Mouse (Mus musculus) CH12.LX (cell line): Measurements from ENCODE around the gene Acadvl.

ENCODE experiments used
- CHD2 ChIP-seq: IDR thresholded peaks from 2 replicates; pipeline ENCODE4 v1.6.1; 2011; ENCODE audit warnings: low read length, improper control_type of control experiment
- CTCF ChIP-seq, 2 experiments: IDR thresholded peaks in 1 of 2; conservative IDR thresholded peaks in 1 of 2; 2 replicates each; pipeline ENCODE4 v1.5.1; 2011 to 2012; ENCODE audit warnings: low read depth in 2 of 2, low read length in 2 of 2, improper control_type of control experiment in 1 of 2, inconsistent platforms in 1 of 2, mild to moderate bottlenecking in 1 of 2, moderate library complexity in 1 of 2

GRCm38 (mm10) chr11:70010961-70011360, 4.2 kb downstream of the Acadvl start:
- TF ChIP-seq CHD2 (no peak), CTCF (conservative IDR thresholded peaks at IDR 0.05 in 1 of 2, IDR thresholded peaks at IDR 0.05 in 1 of 2; ENCODE audit: low read depth in 2 of 2, low read length in 2 of 2) (no peak)
